Mouse (Mus musculus): Measurements from ENCODE around the gene Vps33a. TPM values are rescaled to one million over a fixed set of nuclear protein-coding genes. Genes with fewer than 3 reads are reported as not detected.

The Vps33a gene
- polyA plus RNA-seq, 1 experiment from 2014 or later = 39.0 TPM

- Histone ChIP-seq H3K9ac (replicated peaks) (no peak overlapping the region), H3K4me1 (peaks cover 8% of the 10 kb centered on the region), H3K4me3 (replicated peaks) (no peak overlapping the region), H3K27me3 (replicated peaks) (peaks cover 5% of the 10 kb centered on the region), H3K4me2 (no peak overlapping the region), H3K27ac (replicated peaks) (no peak overlapping the region), H3K36me3 (no peaks in the 10 kb centered on the region), H3K9me3 (replicated peaks) (no peaks in the 10 kb centered on the region)
- 73% methylated on average over 4 of the region's 4 CpGs for whole genome bisulfite sequencing
- ATAC-seq (ENCODE audit: low FRiP score) = no peak
Observed at GRCm38 (mm10) chr5:123501973-123502372, 70.9 kb downstream of the Vps33a start.

GRCm38 (mm10) chr5:123499717-123500116 lies 73.1 kb downstream of the Vps33a start:
- Histone ChIP-seq H3K27me3 (replicated peaks) (no peaks in the 10 kb centered on the region; the same call in 1 of the 2 replicates), H3K9ac (replicated peaks) (no peak overlapping the region), H3K4me2 (no peak overlapping the region), H3K36me3 (no peaks in the 10 kb centered on the region), H3K27ac (replicated peaks) (no peak overlapping the region), H3K9me3 (replicated peaks) (no peaks in the 10 kb centered on the region), H3K4me3 (replicated peaks) (no peak overlapping the region), H3K4me1 (peaks cover 8% of the 10 kb centered on the region)
- no peak for ATAC-seq (ENCODE audit: low FRiP score)
- WGBS = 53% methylated on average over 4 of the region's 4 CpGs

DNA sequence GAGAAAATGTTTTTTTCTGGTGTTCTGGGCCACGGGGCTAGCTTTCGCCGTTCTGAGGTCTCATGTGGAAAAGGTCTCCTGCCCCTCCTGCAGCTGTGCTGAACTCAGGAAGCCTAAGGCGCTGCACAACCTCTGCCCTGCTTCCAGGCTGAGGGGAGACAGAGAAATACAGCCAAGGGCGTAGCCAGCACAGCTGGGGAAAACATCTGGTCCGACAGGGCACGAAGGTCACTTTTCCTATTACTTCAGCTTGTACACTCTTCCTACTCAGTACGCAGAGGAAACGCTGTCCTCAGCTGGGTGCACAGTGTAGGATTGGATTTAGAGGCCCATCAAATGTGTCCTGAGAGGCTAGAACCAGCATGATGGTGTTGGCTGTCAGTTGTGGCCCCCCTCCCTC lies 82.9 kb downstream of the Vps33a start:
- no peak overlapping the region for H3K9ac ChIP-seq (replicated peaks)
- no peak for ATAC-seq (ENCODE audit: low FRiP score)
- no peaks in the 10 kb centered on the region for H3K9me3 ChIP-seq (replicated peaks)
- peak overlapping the region; percentile 60; the same call in 1 of the 2 replicates for H3K4me2 ChIP-seq
- no peak overlapping the region for H3K4me3 ChIP-seq (replicated peaks)
- 0 out of 2 replicates have a peak, but pooled peaks cover 7% of the 10 kb centered on the region for H3K27me3 ChIP-seq (replicated peaks)
- no peak overlapping the region for H3K27ac ChIP-seq (replicated peaks)
- H3K36me3 ChIP-seq = no peaks in the 10 kb centered on the region
- WGBS = 71% methylated on average over 9 of the region's 9 CpGs
- H3K4me1 ChIP-seq = peaks cover 12% of the 10 kb centered on the region

DNA sequence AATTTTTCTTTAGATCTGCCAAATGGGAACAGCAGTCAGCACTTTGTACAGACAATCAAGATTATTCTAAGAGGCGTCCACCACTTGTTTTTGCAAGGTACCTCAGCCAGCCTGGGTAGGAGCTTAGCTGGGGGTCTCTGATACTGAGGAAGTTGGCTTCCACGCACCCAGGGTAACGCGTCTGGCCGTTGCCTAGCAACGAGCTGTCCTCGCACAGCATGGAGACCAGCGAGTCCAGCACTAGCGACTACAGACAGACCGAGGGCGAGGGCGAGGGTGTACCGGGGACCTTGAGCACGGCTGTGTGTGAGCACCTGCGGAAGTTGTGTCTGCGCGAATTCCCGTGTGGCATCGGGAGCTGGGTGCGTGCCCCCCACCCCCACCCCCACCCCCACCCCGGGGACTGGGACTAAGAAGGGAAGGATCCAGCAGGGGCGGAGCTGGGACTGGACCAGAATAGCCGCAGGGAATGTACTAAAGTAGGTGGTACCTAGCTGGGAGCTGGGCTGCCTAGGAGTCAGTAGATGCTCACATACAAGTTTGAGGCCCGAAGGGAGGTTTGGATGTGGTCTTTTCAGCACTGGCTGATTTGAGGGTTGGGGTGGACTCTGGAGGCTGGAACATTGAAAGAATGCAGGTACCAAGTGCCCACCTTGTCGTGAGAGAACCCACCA lies 83.6 kb downstream of the Vps33a start, which contains the start of the genes Lrrc43 and Il31:
Lrrc43 (plus strand) TSS at position 194 of the 674 bp plus-strand sequence.
Il31 (minus strand) TSS at position 378 of the 674 bp plus-strand sequence.
- WGBS = 7% methylated on average over 25 of the region's 25 CpGs
- H3K4me3 ChIP-seq (replicated peaks) = peak within 1 kb of the TSS; percentile 28
- H3K4me2 ChIP-seq = peak within 1 kb of the TSS; percentile 60
- H3K9ac ChIP-seq (replicated peaks) = no peak within 1 kb of the TSS; the same call in 1 of the 2 replicates
- H3K9me3 ChIP-seq (replicated peaks) = no peaks in the 10 kb centered on the region
- H3K27ac ChIP-seq (replicated peaks) = no peak within 1 kb of the TSS
- 0 out of 2 replicates have a peak, but pooled peaks cover 7% of the 10 kb centered on the region for H3K27me3 ChIP-seq (replicated peaks)
- no peaks in the 10 kb centered on the region for H3K36me3 ChIP-seq
- H3K4me1 ChIP-seq = peaks cover 12% of the 10 kb centered on the region
- ATAC-seq (ENCODE audit: low FRiP score) = no peak

DNA sequence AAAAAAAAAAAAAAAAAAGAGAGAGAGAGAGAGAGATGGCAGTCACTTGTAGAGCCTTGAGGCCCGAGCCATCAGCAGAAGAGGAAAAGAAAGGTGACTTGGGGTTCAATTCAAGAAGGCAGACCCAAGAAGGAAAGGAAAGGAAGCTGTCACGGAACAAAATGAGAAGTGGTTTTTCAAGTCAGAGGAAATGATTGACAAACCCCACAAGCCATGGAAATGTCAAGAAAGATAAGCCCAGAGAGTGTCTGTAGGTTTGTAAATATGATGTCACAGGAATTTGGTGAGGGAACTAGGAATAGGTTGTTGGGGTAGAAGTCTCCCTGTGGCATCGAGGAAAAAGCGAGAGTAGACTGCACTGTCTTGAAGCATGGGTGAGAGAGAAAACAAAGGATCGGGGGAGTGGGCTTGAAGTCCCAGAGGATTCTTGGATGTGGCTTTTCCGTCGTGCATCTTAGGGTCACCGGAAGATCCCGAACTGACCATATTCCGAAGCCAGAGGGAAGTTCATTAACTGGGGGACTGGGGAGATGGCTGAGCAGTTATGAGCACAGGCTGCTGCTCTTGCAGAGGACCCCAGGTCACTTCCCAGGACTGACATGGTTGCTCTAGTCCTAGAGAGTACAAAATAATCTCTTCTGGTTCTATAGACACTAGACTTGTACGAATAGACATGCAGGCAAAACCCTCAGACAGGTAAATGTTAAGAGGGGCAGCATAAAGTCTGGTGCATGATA lies 85.0 kb downstream of the Vps33a start:
- H3K36me3 ChIP-seq = no peaks in the 10 kb centered on the region
- peaks cover 12% of the 10 kb centered on the region for H3K4me1 ChIP-seq
- ATAC-seq (ENCODE audit: low FRiP score) = no peak
- H3K4me3 ChIP-seq (replicated peaks) = no peak overlapping the region
- H3K9me3 ChIP-seq (replicated peaks) = no peaks in the 10 kb centered on the region
- H3K27ac ChIP-seq (replicated peaks) = no peak overlapping the region
- H3K9ac ChIP-seq (replicated peaks) = no peak overlapping the region
- WGBS = 89% methylated on average over 11 of the region's 11 CpGs
- H3K27me3 ChIP-seq (replicated peaks) = 0 out of 2 replicates have a peak, but pooled peaks cover 7% of the 10 kb centered on the region
- no peak overlapping the region for H3K4me2 ChIP-seq

Small RNA genes within 50 kb of the gene (microRNA-seq; reads per million reads assigned to microRNA genes)
- 0.69 reads per million for gene Mir7647

Other genes starting within 250 kb of the Vps33a start
- 30.2 and 31.0 TPM in 2 replicates for gene Bcl7a, start 229.2 kb downstream of the Vps33a start, polyA plus RNA-seq (2015; fragmentation: Nextera tagmentation; extraction: Ambion mirVana)
- 19.3 and 19.4 TPM in 2 replicates for gene Mlxip, start 178.2 kb downstream of the Vps33a start, polyA plus RNA-seq (2015; fragmentation: Nextera tagmentation; extraction: Ambion mirVana)
- gene Lrrc43, start 83.7 kb downstream of the Vps33a start, polyA plus RNA-seq (2015; fragmentation: Nextera tagmentation; extraction: Ambion mirVana) = 0.55 and 0.66 TPM in 2 replicates
- gene Il31, start 83.5 kb downstream of the Vps33a start, polyA plus RNA-seq (2015; fragmentation: Nextera tagmentation; extraction: Ambion mirVana) = not detected in 2 replicates
- gene B3gnt4, start 62.6 kb downstream of the Vps33a start, polyA plus RNA-seq (2015; fragmentation: Nextera tagmentation; extraction: Ambion mirVana) = 1.0 and 1.1 TPM in 2 replicates
- 104 and 108 TPM in 2 replicates for gene Diablo, start 48.9 kb downstream of the Vps33a start, polyA plus RNA-seq (2015; fragmentation: Nextera tagmentation; extraction: Ambion mirVana)
- gene Gm49027, start 47.5 kb downstream of the Vps33a start, polyA plus RNA-seq (2015; fragmentation: Nextera tagmentation; extraction: Ambion mirVana) = 8.3 and 8.9 TPM in 2 replicates
- 72.1 and 81.1 TPM in 2 replicates for gene Clip1, start 111.6 kb upstream of the Vps33a start, polyA plus RNA-seq (2015; fragmentation: Nextera tagmentation; extraction: Ambion mirVana)
- 57.0 and 65.8 TPM in 2 replicates for gene Zcchc8, start 148.1 kb upstream of the Vps33a start, polyA plus RNA-seq (2015; fragmentation: Nextera tagmentation; extraction: Ambion mirVana)
- gene Rsrc2, start 176.4 kb upstream of the Vps33a start, polyA plus RNA-seq (2015; fragmentation: Nextera tagmentation; extraction: Ambion mirVana) = 117 and 123 TPM in 2 replicates
- gene Kntc1, start 176.7 kb upstream of the Vps33a start, polyA plus RNA-seq (2015; fragmentation: Nextera tagmentation; extraction: Ambion mirVana) = 4.7 and 9.1 TPM in 2 replicates